Mouse (Mus musculus) intestine, embryonic 14.5 days (tissue): ENCODE measurements around the gene Mlip. TPM values are rescaled to one million over a fixed set of nuclear protein-coding genes. Genes with fewer than 3 reads are reported as not detected.

ENCODE experiments used
- ATAC-seq: fragments of 200-750 bp; cut with Nextera tagmentation; replicated peaks from 2 replicates; pipeline ENCODE4 v1.8.0; 2017; ENCODE audit warnings: low read depth, moderate number of reproducible peaks, moderate TSS enrichment, moderate library complexity; ENCODE audit not compliant: low FRiP score, low TSS enrichment
- DNase-seq: peaks from one replicate; pipeline ENCODE4 v3.0.0-alpha.2; 2018; ENCODE audit warnings: low spot score
- H3K27ac ChIP-seq: fragments of 300-500 bp; sonication (generic); 2 replicates; pipeline ENCODE4 v1.5.1; 2014; ENCODE audit warnings: low read depth, mild to moderate bottlenecking, control low read depth
- H3K27me3 ChIP-seq: fragments of 300-500 bp; sonication (generic); replicated peaks from 2 replicates; pipeline ENCODE4 v1.6.1; 2014; ENCODE audit warnings: low read length, control low read depth; ENCODE audit not compliant: control insufficient read depth, insufficient read depth
- H3K36me3 ChIP-seq: fragments of 300-500 bp; sonication (generic); 2 replicates; pipeline ENCODE4 v1.6.1; 2014; ENCODE audit warnings: low read length, control low read depth; ENCODE audit not compliant: control insufficient read depth, insufficient read depth
- H3K4me1 ChIP-seq: fragments of 300-500 bp; sonication (generic); replicated peaks from 2 replicates; pipeline ENCODE4 v1.6.1; 2014; ENCODE audit warnings: low read length, control low read depth, mixed read lengths; ENCODE audit not compliant: control insufficient read depth, insufficient read depth
- H3K4me2 ChIP-seq: fragments of 300-500 bp; sonication (generic); 2 replicates; pipeline ENCODE4 v1.6.1; 2014; ENCODE audit warnings: low read length
- H3K4me3 ChIP-seq: fragments of 300-500 bp; sonication (generic); 2 replicates; pipeline ENCODE4 v1.5.1; 2014; ENCODE audit warnings: low read depth, low read length, control low read depth, mixed read lengths
- H3K9ac ChIP-seq: fragments of 300-500 bp; sonication (generic); 2 replicates; pipeline ENCODE4 v1.6.1; 2014; ENCODE audit warnings: mild to moderate bottlenecking, low read length
- H3K9me3 ChIP-seq: fragments of 300-500 bp; sonication (generic); 2 replicates; pipeline ENCODE4 v1.6.1; 2016; ENCODE audit warnings: low read length, control low read depth; ENCODE audit not compliant: control insufficient read depth
- WGBS: fragments of 180-500 bp; shearing (Covaris S2); extraction: QIAGEN DNeasy Blood & Tissue Kit; methylation state at CpG from one replicate; pipeline ENCODE4 v1.1.7; 2014; 5-methylcytosine and 5-hydroxymethylcytosine counted together
- polyA plus RNA-seq: library from polyadenylated mRNA; unstranded; fragments of >200 nt; fragmentation: Nextera tagmentation; extraction: Ambion mirVana; gene quantifications from 2 replicates; pipeline ENCODE4 v1.2.1, GENCODE M21; 2014

Gene Mlip
- polyA plus RNA-seq, 1 experiment from 2014 or later: 0.42 TPM

DNA sequence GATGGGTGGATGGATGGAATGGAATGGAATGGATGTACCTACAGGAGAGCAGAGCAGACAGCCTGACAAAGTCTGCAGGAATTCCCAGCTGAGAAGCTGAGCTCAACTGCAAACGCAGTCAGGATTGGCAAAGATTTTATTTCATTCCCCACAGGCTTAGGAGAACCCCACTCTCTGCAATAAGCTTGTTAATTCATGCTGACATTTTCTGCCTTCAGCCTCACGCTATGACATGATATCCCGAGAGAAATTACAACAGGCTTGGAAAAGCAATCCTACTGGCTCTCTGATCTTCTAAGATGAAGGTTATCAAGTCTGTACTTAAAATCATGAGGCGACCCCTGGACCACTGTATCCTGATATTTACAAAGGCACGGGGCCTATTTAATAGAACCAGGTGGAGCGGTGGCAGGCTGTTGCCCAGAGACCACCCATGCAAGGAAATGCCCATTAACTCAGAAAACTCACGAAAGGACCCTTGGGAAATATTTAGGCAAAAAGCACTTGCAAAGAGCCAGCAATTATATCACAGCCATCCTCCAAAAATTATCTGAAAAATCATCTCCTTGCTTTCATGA, 13.1 kb downstream of the Mlip start:
- H3K4me3 ChIP-seq: no peak overlapping the region
- H3K9me3 ChIP-seq: no peaks in the 10 kb centered on the region
- no peaks in the 10 kb centered on the region for H3K27me3 ChIP-seq
- DNase-seq: no peak
- H3K36me3 ChIP-seq: no peaks in the 10 kb centered on the region
- ATAC-seq: no peak
- no peak overlapping the region for H3K4me2 ChIP-seq
- WGBS: 61% methylated on average over 7 of the region's 7 CpGs
- no peaks in the 10 kb centered on the region for H3K4me1 ChIP-seq
- no peak overlapping the region for H3K9ac ChIP-seq
- no peak overlapping the region for H3K27ac ChIP-seq

DNA sequence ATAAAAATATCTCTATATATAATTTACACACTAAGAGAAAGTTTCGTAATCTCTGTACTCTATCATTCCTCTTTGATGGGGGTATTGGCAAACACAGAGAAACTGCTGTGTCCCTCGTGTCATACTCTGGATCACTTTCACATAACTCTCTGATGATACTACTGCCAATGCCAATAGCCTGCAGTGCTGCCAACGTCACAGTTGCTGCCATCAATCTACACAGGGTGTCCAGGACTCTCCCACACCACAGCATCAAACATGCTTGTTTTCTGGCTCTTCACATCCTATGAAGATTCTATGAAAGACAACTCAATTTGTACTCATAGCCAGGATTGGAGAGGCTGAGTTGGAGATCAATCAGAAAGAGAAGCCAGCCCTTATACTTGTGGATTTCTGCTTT, 17.4 kb downstream of the Mlip start:
- no peak overlapping the region for H3K9ac ChIP-seq
- no peak overlapping the region for H3K4me2 ChIP-seq
- no peak overlapping the region for H3K27ac ChIP-seq
- peaks cover 3% of the 10 kb centered on the region; the same call in 1 of the 2 replicates for H3K9me3 ChIP-seq
- H3K36me3 ChIP-seq: no peaks in the 10 kb centered on the region
- H3K4me1 ChIP-seq: no peaks in the 10 kb centered on the region
- DNase-seq (no peak), ATAC-seq (no peak)
- WGBS: 82% methylated on average over 3 of the region's 3 CpGs
- no peaks in the 10 kb centered on the region for H3K27me3 ChIP-seq
- H3K4me3 ChIP-seq: no peak overlapping the region

DNA sequence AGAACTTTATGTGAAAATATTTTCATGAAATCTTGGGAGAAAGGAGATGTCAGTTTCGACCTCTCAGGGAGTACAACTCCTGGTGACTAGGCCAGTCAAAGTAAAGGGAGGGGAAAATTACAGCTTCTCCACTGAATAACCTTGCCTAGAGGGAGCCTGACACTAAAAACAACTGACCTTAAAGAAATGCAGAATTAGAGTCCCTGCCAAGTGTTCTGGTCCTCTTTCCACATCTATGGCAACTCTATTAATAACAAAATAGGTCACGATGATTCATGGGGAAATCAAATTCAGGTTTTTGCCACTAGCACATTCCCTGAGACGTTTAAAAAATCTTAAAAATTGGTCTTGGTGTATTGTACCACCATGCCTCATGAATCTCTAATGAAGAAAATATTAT, 34.4 kb downstream of the Mlip start:
- no peaks in the 10 kb centered on the region for H3K4me1 ChIP-seq
- no peaks in the 10 kb centered on the region for H3K36me3 ChIP-seq
- no peak overlapping the region for H3K4me3 ChIP-seq
- ATAC-seq: no peak
- no peak overlapping the region for H3K9ac ChIP-seq
- no peak for DNase-seq
- no peak overlapping the region for H3K4me2 ChIP-seq
- no peak overlapping the region for H3K27ac ChIP-seq
- H3K27me3 ChIP-seq: no peaks in the 10 kb centered on the region
- no peaks in the 10 kb centered on the region for H3K9me3 ChIP-seq
- 85% methylated on average over 3 of the region's 3 CpGs for WGBS

DNA sequence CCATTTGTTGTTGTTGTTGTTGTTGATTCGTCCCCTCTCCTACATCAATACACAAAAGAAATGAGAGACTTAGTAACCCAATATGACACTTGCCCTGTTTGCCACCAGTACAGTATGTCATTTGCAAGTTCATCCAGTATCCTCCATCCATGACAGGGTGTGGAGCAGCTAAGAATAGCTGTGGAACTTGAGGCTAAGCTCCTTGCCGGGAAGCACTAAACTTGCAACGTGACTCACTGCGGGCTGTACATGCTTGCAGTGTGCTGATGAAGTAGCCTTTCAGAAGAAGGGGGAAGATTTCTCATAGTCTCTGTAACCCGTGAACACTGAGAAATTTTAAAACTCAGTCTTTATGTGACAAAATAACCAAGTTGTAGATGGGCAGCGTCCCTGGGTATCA, 42.2 kb downstream of the Mlip start:
- ATAC-seq: no peak
- WGBS: 84% methylated on average over 6 of the region's 6 CpGs
- DNase-seq: no peak
- H3K4me1 ChIP-seq: no peaks in the 10 kb centered on the region
- no peak overlapping the region for H3K27ac ChIP-seq
- H3K4me2 ChIP-seq: no peak overlapping the region
- H3K36me3 ChIP-seq: no peaks in the 10 kb centered on the region
- no peak overlapping the region for H3K9ac ChIP-seq
- no peak overlapping the region for H3K4me3 ChIP-seq
- H3K9me3 ChIP-seq: no peaks in the 10 kb centered on the region
- no peaks in the 10 kb centered on the region for H3K27me3 ChIP-seq

DNA sequence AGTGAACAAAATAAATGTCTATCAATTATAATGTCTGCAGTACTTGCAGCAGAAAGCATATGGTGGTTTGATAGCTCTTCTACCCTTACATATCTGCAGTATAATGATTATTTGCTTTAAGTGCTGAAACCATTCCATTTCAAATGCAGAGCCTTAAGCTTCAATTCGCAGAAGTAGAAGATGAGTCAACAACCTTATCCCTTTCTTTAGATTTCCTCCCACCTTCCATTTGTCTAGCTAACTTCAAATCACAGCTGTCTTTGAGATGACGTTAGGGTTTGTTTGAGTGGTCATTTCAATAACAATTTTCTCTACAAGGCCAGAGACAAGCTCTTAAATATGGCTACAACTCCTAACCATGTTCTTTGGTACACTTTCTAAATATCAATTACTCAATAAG, 47.4 kb downstream of the Mlip start:
- no peak for ATAC-seq
- Histone ChIP-seq H3K4me2 (no peak overlapping the region), H3K27ac (no peak overlapping the region), H3K4me1 (no peaks in the 10 kb centered on the region), H3K9me3 (no peaks in the 10 kb centered on the region), H3K4me3 (no peak overlapping the region), H3K9ac (no peak overlapping the region), H3K27me3 (no peaks in the 10 kb centered on the region), H3K36me3 (no peaks in the 10 kb centered on the region)
- WGBS: 81% methylated on average over 2 of the region's 2 CpGs
- DNase-seq: no peak

DNA sequence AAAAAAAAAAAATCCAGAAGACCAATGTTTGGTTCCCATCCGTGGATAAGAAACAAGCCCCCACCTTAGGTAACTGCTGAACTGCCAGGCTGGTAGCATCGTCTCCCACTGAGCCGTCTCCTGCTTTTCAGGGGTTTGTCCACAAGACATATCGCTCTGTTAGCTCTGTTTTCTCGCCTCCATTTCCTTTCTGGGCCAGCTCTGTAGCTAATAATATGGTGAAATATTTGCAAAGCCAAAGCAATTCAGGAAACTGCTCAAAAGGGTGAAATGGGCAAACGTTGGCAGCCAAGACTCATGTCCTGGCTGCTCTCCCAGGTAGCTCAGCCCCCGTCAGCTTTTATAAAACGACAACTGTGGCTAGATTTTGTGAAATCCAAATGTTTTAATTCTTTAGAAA, 50.4 kb downstream of the Mlip start:
- no peak overlapping the region for H3K9ac ChIP-seq
- no peaks in the 10 kb centered on the region for H3K27me3 ChIP-seq
- no peak for DNase-seq
- H3K9me3 ChIP-seq: no peaks in the 10 kb centered on the region
- H3K36me3 ChIP-seq: no peaks in the 10 kb centered on the region
- no peak overlapping the region for H3K4me2 ChIP-seq
- no peak for ATAC-seq
- H3K4me1 ChIP-seq: no peaks in the 10 kb centered on the region
- 82% methylated on average over 8 of the region's 8 CpGs for WGBS
- no peak overlapping the region for H3K4me3 ChIP-seq
- no peak overlapping the region for H3K27ac ChIP-seq

DNA sequence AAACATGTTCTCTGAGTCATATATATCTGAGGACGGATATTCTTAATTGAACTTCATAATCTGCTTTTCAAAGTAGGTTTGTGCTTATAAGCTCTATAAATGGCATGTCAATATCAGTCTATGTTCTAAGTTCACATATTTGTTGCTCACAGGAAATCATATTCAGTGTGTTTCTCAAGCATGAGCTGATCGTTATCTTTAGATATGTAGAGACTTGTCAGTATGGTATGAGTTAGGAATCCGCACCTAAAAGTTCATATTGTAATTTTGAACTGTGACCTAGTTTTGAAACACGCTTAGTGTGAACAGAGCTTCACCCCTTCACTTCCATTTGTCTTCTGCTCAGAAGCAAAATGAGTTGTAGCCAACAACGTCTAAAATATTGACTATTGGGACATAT, 64.8 kb downstream of the Mlip start:
- Histone ChIP-seq H3K4me2 (no peak overlapping the region), H3K36me3 (no peaks in the 10 kb centered on the region), H3K4me1 (no peaks in the 10 kb centered on the region), H3K4me3 (no peak overlapping the region), H3K27ac (no peak overlapping the region), H3K9me3 (no peaks in the 10 kb centered on the region), H3K9ac (no peak overlapping the region), H3K27me3 (no peaks in the 10 kb centered on the region)
- ATAC-seq (no peak), DNase-seq (no peak)
- 91% methylated on average over 5 of the region's 5 CpGs for WGBS

DNA sequence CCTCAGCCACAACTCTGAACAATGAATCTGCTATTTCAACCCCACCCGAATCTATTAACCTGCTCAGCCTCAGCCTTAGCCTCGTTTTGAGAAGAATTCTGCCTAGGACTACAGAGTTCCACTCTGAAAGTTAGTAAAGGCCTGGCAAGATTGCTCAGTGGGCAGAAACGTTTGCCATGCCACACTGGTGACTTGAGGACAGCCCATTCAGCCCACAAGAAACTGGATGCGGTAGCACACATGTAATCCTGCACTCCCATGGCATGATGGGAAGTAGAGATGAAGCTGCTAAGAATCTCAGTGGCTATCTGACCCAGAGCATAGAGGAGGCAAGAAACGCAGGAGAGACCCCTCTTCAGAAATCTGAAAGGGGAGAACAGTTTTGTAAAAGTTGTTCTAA, 73.4 kb downstream of the Mlip start:
- H3K4me2 ChIP-seq: no peak overlapping the region
- ATAC-seq (no peak), DNase-seq (no peak)
- H3K36me3 ChIP-seq: no peaks in the 10 kb centered on the region
- no peaks in the 10 kb centered on the region for H3K27me3 ChIP-seq
- H3K9me3 ChIP-seq: no peaks in the 10 kb centered on the region
- no peak overlapping the region for H3K9ac ChIP-seq
- H3K27ac ChIP-seq: no peak overlapping the region
- 67% methylated on average over 5 of the region's 5 CpGs for whole genome bisulfite sequencing
- H3K4me1 ChIP-seq: 0 out of 2 replicates have a peak, but pooled peaks cover 5% of the 10 kb centered on the region
- no peak overlapping the region for H3K4me3 ChIP-seq

DNA sequence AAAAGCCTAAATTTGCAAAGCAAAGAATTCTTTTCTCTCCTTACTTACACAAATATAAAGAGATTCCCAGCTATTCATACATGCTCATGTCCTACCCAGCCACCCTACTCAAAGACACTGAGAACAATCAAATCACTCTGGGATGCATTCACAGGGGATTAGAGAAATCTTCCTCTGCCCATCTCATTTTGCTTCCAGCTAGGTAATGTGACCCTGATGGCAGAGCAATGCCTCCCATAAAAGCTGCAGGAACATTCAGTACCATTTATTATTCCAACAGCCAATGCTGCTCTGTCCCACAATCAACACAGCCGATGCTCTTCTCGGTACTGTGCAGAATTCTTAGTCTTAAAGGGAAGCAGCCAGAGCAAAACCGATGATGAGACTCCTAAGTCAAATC, 74.7 kb downstream of the Mlip start:
- no peak overlapping the region for H3K4me2 ChIP-seq
- no peak overlapping the region for H3K4me3 ChIP-seq
- DNase-seq (no peak), ATAC-seq (no peak)
- 53% methylated on average over 3 of the region's 3 CpGs for WGBS
- no peaks in the 10 kb centered on the region for H3K27me3 ChIP-seq
- H3K9ac ChIP-seq: no peak overlapping the region
- H3K27ac ChIP-seq: no peak overlapping the region
- H3K36me3 ChIP-seq: no peaks in the 10 kb centered on the region
- no peaks in the 10 kb centered on the region for H3K9me3 ChIP-seq
- 0 out of 2 replicates have a peak, but pooled peaks cover 5% of the 10 kb centered on the region for H3K4me1 ChIP-seq
